Mouse (Mus musculus) T-helper 2 cell (primary cell): ENCODE measurements around the gene Olfr1234.

Source experiments
- in situ Hi-C: fragments of 300-600 bp; cut with MboI, MseI; formaldehyde crosslinking; loops from one replicate; pipeline ENCODE4 v1.15.1; 2025; ENCODE audit warnings: high pct_unique_total_duplicates

Gene Olfr1234

GRCm38 (mm10) chr2:89364765-89365164 is at the start of gene Olfr1234:
TSS of gene Olfr1234 (minus strand) at chr2:89364865.
- in situ Hi-C loops: no loop called here

- in situ Hi-C loops: no loop called here
Observed at GRCm38 (mm10) chr2:89409576-89409975, 44.9 kb upstream of the Olfr1234 start, which contains the start of gene Olfr1238. TSS of gene Olfr1238 (minus strand) at chr2:89409676.

GRCm38 (mm10) chr2:89400882-89401281 is 36.2 kb upstream of the Olfr1234 start:
- in situ Hi-C loops: no loop called here

GRCm38 (mm10) chr2:89342298-89342697 is 22.4 kb downstream of the Olfr1234 start, which contains the start of gene Olfr1233:
TSS of gene Olfr1233 (minus strand) at chr2:89342398.
- in situ Hi-C loops: no loop called here

GRCm38 (mm10) chr2:89329575-89329974 is 35.1 kb downstream of the Olfr1234 start, which contains the start of gene Olfr1232:
TSS of gene Olfr1232 (minus strand) at chr2:89329675.
- in situ Hi-C loops: no loop called here
